Comparison of ENCODE assay signal across 9 mouse cellular contexts in the genomic region with DNA sequence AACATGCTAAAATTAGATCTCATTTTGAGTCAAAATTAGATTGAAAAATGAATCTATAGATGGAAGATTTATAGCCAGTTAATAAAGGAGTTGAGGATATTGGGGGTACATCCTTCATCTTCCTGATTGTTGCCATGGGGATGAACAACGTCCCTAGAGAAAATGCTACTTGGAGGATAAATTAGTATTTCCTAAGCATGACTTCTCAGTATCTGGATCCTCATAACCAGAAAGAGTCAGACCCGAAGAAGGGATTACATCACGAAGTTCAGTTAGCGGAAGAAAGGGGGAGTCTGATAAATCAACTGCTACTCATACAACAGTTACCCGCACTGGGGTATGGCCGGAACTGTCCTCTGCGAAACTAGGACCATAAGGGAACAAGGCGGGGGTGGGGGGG. TPM values are rescaled to one million over a fixed set of nuclear protein-coding genes. Genes with fewer than 3 reads are reported as not detected.
DNase-seq lines count a peak whose midpoint lies in the region; ATAC-seq and TF ChIP-seq lines count a peak whose summit lies in the region.
"Had no signal": no experiment of that assay in that cellular context is flagged by ENCODE, and none has a peak within 500 bp of the region (broad histone marks: within the 10 kb centered on the region; RNA-seq: fewer than 3 reads in every experiment).

No protein-coding gene starts in this region.

- no peak for TF ChIP-seq RAD21 in MEL (IDR thresholded peaks at IDR 0.05; ENCODE audit: low read depth, low read length)

- peak overlapping the region; percentile 47 to 99 for H3K4me3 ChIP-seq in MEL (ENCODE audit: control insufficient read depth in 1 of 2, insufficient read depth in 1 of 2, low read depth in 2 of 2, low read length in 2 of 2)
- no peak overlapping the region; the same call in 1 of the 2 replicates for H3K4me3 ChIP-seq in hindbrain, embryonic 13.5 days

- TF ChIP-seq EP300 in MEL (IDR thresholded peaks at IDR 0.05; ENCODE audit: low read depth in 1 of 2, low read length in 2 of 2) = peak; percentile 64 to 85

- peak overlapping the region; percentile 74 for H3K27ac ChIP-seq in MEL (ENCODE audit: control insufficient read depth, low read depth, low read length)
- H3K27ac ChIP-seq in hindbrain, embryonic 13.5 days = no peak overlapping the region

- no peak; a peak in 1 of 4 replicates for TF ChIP-seq POLR2A in MEL (IDR thresholded peaks at IDR 0.05; ENCODE audit: control insufficient read depth in 1 of 2, insufficient read depth in 1 of 2, low read depth in 1 of 2, low read length in 2 of 2, poor library complexity in 1 of 2)

- peaks cover 14 to 19% of the 10 kb centered on the region in 2 experiments for H3K4me1 ChIP-seq in MEL (ENCODE audit: control insufficient read depth in 1 of 2, insufficient read depth in 2 of 2, low read length in 2 of 2)
- peaks cover 18% of the 10 kb centered on the region for H3K4me1 ChIP-seq in hindbrain, embryonic 13.5 days (replicated peaks)

- TF ChIP-seq CTCF in MEL (IDR thresholded peaks at IDR 0.05 in 2 of 3, conservative IDR thresholded peaks at IDR 0.05 in 1 of 3; ENCODE audit: control insufficient read depth in 1 of 3, insufficient read depth in 1 of 3, low read depth in 2 of 3, low read length in 3 of 3, poor library complexity in 1 of 3, severe bottlenecking in 1 of 3) = no peak

- 52% methylated on average over 8 of the region's 8 CpGs for WGBS in hindbrain, embryonic 13.5 days

- intact Hi-C loops in gastrocnemius, postnatal 14 days (cut with DNase I; ENCODE audit: low total_unique reads) = no loop called here
- intact Hi-C loops in left cerebral cortex, postnatal 4 days (cut with DNase I) = no loop called here

- peak overlapping the region; percentile 39 for H3K9ac ChIP-seq in MEL (ENCODE audit: control insufficient read depth, low read depth, low read length, poor library complexity, severe bottlenecking)
- no peak overlapping the region for H3K9ac ChIP-seq in hindbrain, embryonic 13.5 days

- peaks cover 0 to 23% of the 10 kb centered on the region in 2 experiments; a peak in 2 of 4 replicates for H3K36me3 ChIP-seq in MEL (ENCODE audit: control insufficient read depth in 1 of 2, insufficient read depth in 2 of 2, low read length in 2 of 2)
- H3K36me3 ChIP-seq in hindbrain, embryonic 13.5 days = no peaks in the 10 kb centered on the region

- no peak for ATAC-seq in CD4-positive, CD25-positive, alpha-beta regulatory T cell, adult 4 months
- peak; percentile 41 for ATAC-seq in hindbrain, embryonic 13.5 days (ENCODE audit: low FRiP score)
- ATAC-seq in megakaryocyte progenitor cell, adult 5-6 weeks (replicated peaks; ENCODE audit: poor library complexity) = peak; percentile 53

- no peaks in the 10 kb centered on the region for H3K9me3 ChIP-seq in MEL (replicated peaks; ENCODE audit: insufficient read depth, low read length)
- H3K9me3 ChIP-seq in hindbrain, embryonic 13.5 days = no peaks in the 10 kb centered on the region

- H3K27me3 ChIP-seq in MEL (ENCODE audit: control insufficient read depth in 1 of 2, insufficient read depth in 2 of 2, low read length in 2 of 2) = no peaks in the 10 kb centered on the region
- no peaks in the 10 kb centered on the region for H3K27me3 ChIP-seq in hindbrain, embryonic 13.5 days

- H3K79me2 ChIP-seq in MEL (ENCODE audit: control insufficient read depth, insufficient read depth, low read length, poor library complexity) = peaks cover 20% of the 10 kb centered on the region

- peak overlapping the region; percentile 99; the same call in 1 of the 2 replicates for H3K4me2 ChIP-seq in hindbrain, embryonic 13.5 days

- DNase-seq in CD4-positive, CD25-positive, alpha-beta regulatory T cell, adult 2 months (ENCODE audit: low read depth, low spot score) = peak; percentile 45
- peak; percentile 85 for DNase-seq in MEL (ENCODE audit: low read depth, low spot score)
- no peak for DNase-seq in gastrocnemius, postnatal 14 days
- no peak for DNase-seq in cerebellum, postnatal 36 days
- DNase-seq in left cerebral cortex, postnatal 4 days = no peak

TF ChIP-seq in MEL, 35 proteins besides CTCF, POLR2A, EP300 and RAD21 (continues in another document):
- TF ChIP-seq TBP (IDR thresholded peaks at IDR 0.05; ENCODE audit: low read depth, low read length) = no peak
- TF ChIP-seq ZC3H11A (IDR thresholded peaks at IDR 0.05; ENCODE audit: low read depth, low read length) = no peak
- no peak for TF ChIP-seq ZKSCAN1 (IDR thresholded peaks at IDR 0.05; ENCODE audit: low read depth, low read length)
- TF ChIP-seq ELF1 (IDR thresholded peaks at IDR 0.05; ENCODE audit: low read depth, low read length) = no peak
- TF ChIP-seq MEF2A (IDR thresholded peaks at IDR 0.05; ENCODE audit: extremely low read depth, insufficient replicate concordance, low read depth, low read length, poor library complexity, severe bottlenecking) = no peak
- peak; percentile 58; the same call in 1 of the 2 replicates for TF ChIP-seq TCF12 (IDR thresholded peaks at IDR 0.05; ENCODE audit: low read depth, low read length)
- TF ChIP-seq TAL1 (IDR thresholded peaks at IDR 0.05; ENCODE audit: low read length) = no peak
- peak; percentile 83 for TF ChIP-seq ETS1 (IDR thresholded peaks at IDR 0.05; ENCODE audit: low read depth, low read length)
- no peak for TF ChIP-seq USF2 (IDR thresholded peaks at IDR 0.05; ENCODE audit: borderline replicate concordance in 1 of 2, insufficient read depth in 1 of 2, low read depth in 1 of 2, low read length in 2 of 2)
- no peak for TF ChIP-seq ZNF384 (IDR thresholded peaks at IDR 0.05; ENCODE audit: low read depth, low read length)
- TF ChIP-seq E2F4 (IDR thresholded peaks at IDR 0.05; ENCODE audit: borderline replicate concordance, low read depth, low read length) = no peak
- no peak for TF ChIP-seq JUND (IDR thresholded peaks at IDR 0.05; ENCODE audit: low read depth, low read length)
- peak; percentile 47; the same call in 1 of the 2 replicates for TF ChIP-seq SIN3A (IDR thresholded peaks at IDR 0.05; ENCODE audit: low read length)
- peak; percentile 42; the same call in 1 of the 2 replicates for TF ChIP-seq RCOR1 (IDR thresholded peaks at IDR 0.05; ENCODE audit: low read depth, low read length)
- TF ChIP-seq MXI1 (IDR thresholded peaks at IDR 0.05; ENCODE audit: low read depth, low read length) = no peak; the same call in 1 of the 2 replicates
- no peak for TF ChIP-seq HCFC1 (IDR thresholded peaks at IDR 0.05; ENCODE audit: low read depth, low read length)
- no peak for TF ChIP-seq GABPA (IDR thresholded peaks at IDR 0.05; ENCODE audit: low read depth, low read length)
- TF ChIP-seq POLR2AphosphoS2 (IDR thresholded peaks at IDR 0.05; ENCODE audit: low read length) = no peak
- TF ChIP-seq MAZ (IDR thresholded peaks at IDR 0.05; ENCODE audit: low read depth, low read length) = no peak; the same call in 1 of the 2 replicates
- TF ChIP-seq UBTF (IDR thresholded peaks at IDR 0.05; ENCODE audit: borderline replicate concordance, insufficient read depth, low read depth, low read length) = 0 out of 2 replicates have a peak, but pooled peaks have one; percentile 33
- TF ChIP-seq ZMIZ1 (IDR thresholded peaks at IDR 0.05; ENCODE audit: low read depth, low read length) = no peak
- TF ChIP-seq BHLHE40 (IDR thresholded peaks at IDR 0.05; ENCODE audit: borderline replicate concordance, low read depth, low read length) = no peak

RNA-seq across cellular contexts. Expression of gene Gm17657, which starts 0.4 kb away (rescaled TPM):
- polyA plus RNA-seq in CD4-positive, CD25-positive, alpha-beta regulatory T cell, adult 4 months (2017; shearing (Covaris generic)) = not detected
- total RNA-seq in MEL (2012; rRNA removed) = 0.31 and 0.88 TPM in 2 replicates
- 1 to 10 TPM in 1 of 2 experiments, not detected in 1; 2.7 TPM for polyA plus RNA-seq in MEL (2012; ENCODE audit: insufficient read depth in 1 of 2, insufficient read length in 2 of 2, low read depth in 1 of 2, low replicate concordance in 2 of 2, missing spikeins in 1 of 2)
- not detected in 2 replicates for polyA plus RNA-seq in hindbrain, embryonic 13.5 days (2015; fragmentation: Nextera tagmentation; extraction: Ambion mirVana)
- total RNA-seq in megakaryocyte progenitor cell, adult 5-6 weeks (2015) = 0.17 TPM in 1 of 2 replicates, not detected in the other
- total RNA-seq in megakaryocyte progenitor cell, adult 5-6 weeks (2017) = not detected in 2 replicates
- total RNA-seq in gastrocnemius, postnatal 14 days (2021) = not detected
- total RNA-seq in left cerebral cortex, postnatal 4 days (2021) = not detected
- total RNA-seq: gastrocnemius, postnatal 4 days had no signal

RNA-seq across cellular contexts. Expression of gene Tbc1d22b, which starts 0.6 kb away (rescaled TPM):
- polyA plus RNA-seq in CD4-positive, CD25-positive, alpha-beta regulatory T cell, adult 4 months (2017; shearing (Covaris generic)) = 10 to 100 TPM in 1 of 2 experiments, 1 to 10 TPM in 1; 9.5 to 11.2 TPM
- 8.0 and 9.4 TPM in 2 replicates for total RNA-seq in MEL (2012; rRNA removed)
- 10 to 100 TPM; 30.7 to 53.8 TPM for polyA plus RNA-seq in MEL (2012; ENCODE audit: insufficient read depth in 1 of 2, insufficient read length in 2 of 2, low read depth in 1 of 2, low replicate concordance in 2 of 2, missing spikeins in 1 of 2)
- polyA plus RNA-seq in hindbrain, embryonic 13.5 days (2015; fragmentation: Nextera tagmentation; extraction: Ambion mirVana) = 22.1 and 22.8 TPM in 2 replicates
- 21.7 and 24.8 TPM in 2 replicates for total RNA-seq in megakaryocyte progenitor cell, adult 5-6 weeks (2015)
- total RNA-seq in megakaryocyte progenitor cell, adult 5-6 weeks (2017) = 9.3 and 11.3 TPM in 2 replicates
- 1 to 10 TPM; 8.0 to 8.2 TPM for total RNA-seq in gastrocnemius, postnatal 14 days (2021)
- total RNA-seq in left cerebral cortex, postnatal 4 days (2021) = 10 to 100 TPM; 45.0 to 46.2 TPM

RNA-seq across cellular contexts. Expression of gene Tmem217, which starts 3.2 kb away (rescaled TPM):
- under 1 TPM in 1 of 2 experiments, not detected in 1; 0.62 TPM for polyA plus RNA-seq in CD4-positive, CD25-positive, alpha-beta regulatory T cell, adult 4 months (2017; shearing (Covaris generic))
- 2.3 and 2.5 TPM in 2 replicates for total RNA-seq in MEL (2012; rRNA removed)
- polyA plus RNA-seq in MEL (2012; ENCODE audit: insufficient read depth in 1 of 2, insufficient read length in 2 of 2, low read depth in 1 of 2, low replicate concordance in 2 of 2, missing spikeins in 1 of 2) = 1 to 10 TPM in 1 of 2 experiments, not detected in 1; 4.5 TPM
- polyA plus RNA-seq in hindbrain, embryonic 13.5 days (2015; fragmentation: Nextera tagmentation; extraction: Ambion mirVana) = 1.6 and 1.8 TPM in 2 replicates
- not detected in 2 replicates for total RNA-seq in megakaryocyte progenitor cell, adult 5-6 weeks (2015)
- total RNA-seq in megakaryocyte progenitor cell, adult 5-6 weeks (2017) = 0.10 TPM in 1 of 2 replicates, not detected in the other
- total RNA-seq in gastrocnemius, postnatal 14 days (2021) = not detected
- total RNA-seq in left cerebral cortex, postnatal 4 days (2021) = not detected
- total RNA-seq: gastrocnemius, postnatal 4 days had no signal

RNA-seq across cellular contexts. Expression of gene Pim1, which starts 58.4 kb away (rescaled TPM):
- 100 to 1,000 TPM; 484 to 510 TPM for polyA plus RNA-seq in CD4-positive, CD25-positive, alpha-beta regulatory T cell, adult 4 months (2017; shearing (Covaris generic))
- total RNA-seq in MEL (2012; rRNA removed) = 27.8 and 30.6 TPM in 2 replicates
- 10 to 100 TPM in 1 of 2 experiments, not detected in 1; 52.1 TPM for polyA plus RNA-seq in MEL (2012; ENCODE audit: insufficient read depth in 1 of 2, insufficient read length in 2 of 2, low read depth in 1 of 2, low replicate concordance in 2 of 2, missing spikeins in 1 of 2)
- polyA plus RNA-seq in hindbrain, embryonic 13.5 days (2015; fragmentation: Nextera tagmentation; extraction: Ambion mirVana) = 12.7 and 13.8 TPM in 2 replicates
- 41.2 and 52.7 TPM in 2 replicates for total RNA-seq in megakaryocyte progenitor cell, adult 5-6 weeks (2015)
- 91.2 and 94.5 TPM in 2 replicates for total RNA-seq in megakaryocyte progenitor cell, adult 5-6 weeks (2017)
- total RNA-seq in gastrocnemius, postnatal 14 days (2021) = 10 to 100 TPM; 17.6 to 18.2 TPM
- 10 to 100 TPM; 10.5 to 12.3 TPM for total RNA-seq in left cerebral cortex, postnatal 4 days (2021)

Comparison
In these comparisons a context has a peak if more than half of its experiments do, and no peak if none do; other contexts are left out.
1. DNase-seq: peak in CD4-positive, CD25-positive, alpha-beta regulatory T cell, adult 2 months (single experiment) and MEL (single experiment); none in gastrocnemius, postnatal 14 days (single experiment), cerebellum, postnatal 36 days (0 of 2) and left cerebral cortex, postnatal 4 days (single experiment).